Mouse (Mus musculus) liver, embryonic 18 days (tissue): ENCODE results near the gene Shoc2. TPM values are rescaled to one million over a fixed set of nuclear protein-coding genes. Genes with fewer than 3 reads are reported as not detected.

ENCODE experiments used
- polyA plus RNA-seq: library from polyadenylated mRNA; depleted of rRNA; stranded (reverse); fragments of >200 nt; gene quantifications from 2 replicates; pipeline ENCODE4 v1.2.3, GENCODE M21; 2012; rRNA removed

The Shoc2 gene
- polyA plus RNA-seq: 9.9 and 11.0 TPM in 2 replicates

GRCm38 (mm10) chr19:53943802-53944785 lies at the start of gene Shoc2, which contains the start of gene Bbip1:
Gene Shoc2, plus strand, starts transcription at chr19:53944306.
Gene Bbip1, minus strand, starts transcription at chr19:53944627.

GRCm38 (mm10) chr19:54043851-54044250 lies 99.7 kb downstream of the Shoc2 start, which contains the start of gene Adra2a:
Gene Adra2a, plus strand, starts transcription at chr19:54044151.

Other genes starting within 250 kb of the Shoc2 start
- 10.9 and 11.7 TPM in 2 replicates for gene Pdcd4, start 52.1 kb upstream of the Shoc2 start, polyA plus RNA-seq
- 23.8 and 26.3 TPM in 2 replicates for gene Bbip1, start 321 bp downstream of the Shoc2 start, polyA plus RNA-seq
- gene Adra2a, start 99.8 kb downstream of the Shoc2 start, polyA plus RNA-seq: 0.37 and 0.49 TPM in 2 replicates